Mouse (Mus musculus): ENCODE data around the gene Nob1. TPM values are rescaled to one million over a fixed set of nuclear protein-coding genes. Genes with fewer than 3 reads are reported as not detected.

Nob1 gene
- total RNA-seq, 2 experiments from 2014 or later = 36.5 to 57.4 TPM

- ATAC-seq (replicated peaks; ENCODE audit: poor library complexity) = peak; percentile 53; the same call in 1 of the 2 replicates
Observed at GRCm38 (mm10) chr8:107387861-107388260, 37.0 kb downstream of the Nob1 start.

- ATAC-seq (replicated peaks; ENCODE audit: poor library complexity) = peak; percentile 67
Observed at GRCm38 (mm10) chr8:107386642-107387041, 38.2 kb downstream of the Nob1 start.

GRCm38 (mm10) chr8:107386171-107386570, 38.7 kb downstream of the Nob1 start:
- ATAC-seq (replicated peaks; ENCODE audit: poor library complexity) = peak; percentile 84

GRCm38 (mm10) chr8:107385063-107385462, 39.8 kb downstream of the Nob1 start:
- no peak for ATAC-seq (replicated peaks; ENCODE audit: poor library complexity)

- ATAC-seq (replicated peaks; ENCODE audit: poor library complexity) = no peak
Observed at GRCm38 (mm10) chr8:107384651-107385050, 40.2 kb downstream of the Nob1 start.

GRCm38 (mm10) chr8:107382898-107383297, 42.0 kb downstream of the Nob1 start:
- no peak for ATAC-seq (replicated peaks; ENCODE audit: poor library complexity)

GRCm38 (mm10) chr8:107381666-107382065, 43.2 kb downstream of the Nob1 start:
- no peak for ATAC-seq (replicated peaks; ENCODE audit: poor library complexity)

- ATAC-seq (replicated peaks; ENCODE audit: poor library complexity) = no peak
Observed at GRCm38 (mm10) chr8:107380734-107381133, 44.1 kb downstream of the Nob1 start.

GRCm38 (mm10) chr8:107377346-107377745, 47.5 kb downstream of the Nob1 start:
- no peak for ATAC-seq (replicated peaks; ENCODE audit: poor library complexity)

GRCm38 (mm10) chr8:107370311-107370710, 54.5 kb downstream of the Nob1 start:
- ATAC-seq (replicated peaks; ENCODE audit: poor library complexity) = no peak

Other genes starting within 250 kb of the Nob1 start
- 30.1 and 32.3 TPM in 2 replicates for gene Nfat5, start 131.6 kb downstream of the Nob1 start, total RNA-seq (2015)
- 18.8 and 20.9 TPM in 2 replicates for gene Nfat5, start 131.6 kb downstream of the Nob1 start, total RNA-seq (2017)
- gene Nqo1, start 21.8 kb downstream of the Nob1 start, total RNA-seq (2015) = 4.0 and 5.4 TPM in 2 replicates
- gene Nqo1, start 21.8 kb downstream of the Nob1 start, total RNA-seq (2017) = 2.8 and 3.5 TPM in 2 replicates
- gene Wwp2, start 11.3 kb upstream of the Nob1 start, total RNA-seq (2015) = 31.8 and 41.3 TPM in 2 replicates
- 52.3 and 54.7 TPM in 2 replicates for gene Wwp2, start 11.3 kb upstream of the Nob1 start, total RNA-seq (2017)
- gene Psmd7, start 163.4 kb upstream of the Nob1 start, total RNA-seq (2015) = 199 and 226 TPM in 2 replicates
- 95.6 and 127 TPM in 2 replicates for gene Psmd7, start 163.4 kb upstream of the Nob1 start, total RNA-seq (2017)

All from megakaryocyte progenitor cell, adult 5-6 weeks (primary cell).